Mouse (Mus musculus) brain, embryonic 14.5 days (tissue): ENCODE data around the gene Cald1.

Experiments used
- CTCF ChIP-seq: fragments of 200-500 bp; IDR thresholded peaks from 2 replicates; pipeline ENCODE4 v1.5.1; 2012; ENCODE audit warnings: inconsistent platforms, mild to moderate bottlenecking, moderate library complexity, borderline replicate concordance; ENCODE audit not compliant: insufficient read depth, insufficient read length; ENCODE audit errors: extremely low read depth
- POLR2A ChIP-seq: fragments of 200-500 bp; IDR thresholded peaks from 2 replicates; pipeline ENCODE4 v1.6.1; 2012; ENCODE audit warnings: mild to moderate bottlenecking, inconsistent platforms, borderline replicate concordance; ENCODE audit not compliant: poor library complexity, insufficient read depth, insufficient read length, severe bottlenecking; ENCODE audit errors: extremely low read depth

GRCm38 (mm10) chr6:34549017-34549416 lies 49.3 kb upstream of the Cald1 start:
- TF ChIP-seq POLR2A (no peak), CTCF (peak; percentile 75)
